Mouse (Mus musculus) neural tube, embryonic 14.5 days (tissue): Measurements from ENCODE around the gene Tada2a. TPM values are rescaled to one million over a fixed set of nuclear protein-coding genes. Genes with fewer than 3 reads are reported as not detected.

ENCODE experiments used
- ATAC-seq: fragments of 200-750 bp; cut with Nextera tagmentation; 2 replicates; pipeline ENCODE4 v1.8.0; 2017; ENCODE audit warnings: low read depth, mild to moderate bottlenecking, moderate TSS enrichment, moderate library complexity
- H3K27ac ChIP-seq: fragments of 300-500 bp; sonication (generic); 2 replicates; pipeline ENCODE4 v1.5.1; 2014; ENCODE audit warnings: low read depth, mild to moderate bottlenecking, control low read depth, low read length, moderate library complexity, mixed read lengths
- H3K27me3 ChIP-seq: fragments of 300-500 bp; sonication (generic); 2 replicates; pipeline ENCODE4 v1.6.1; 2014; ENCODE audit warnings: low read length; ENCODE audit not compliant: control insufficient read depth, insufficient read depth
- H3K36me3 ChIP-seq: fragments of 300-500 bp; sonication (generic); 2 replicates; pipeline ENCODE4 v1.6.1; 2014; ENCODE audit warnings: low read length, mixed read lengths; ENCODE audit not compliant: control insufficient read depth, insufficient read depth
- H3K4me1 ChIP-seq: fragments of 300-500 bp; sonication (generic); 2 replicates; pipeline ENCODE4 v1.6.1; 2014; ENCODE audit warnings: low read length; ENCODE audit not compliant: control insufficient read depth, insufficient read depth
- H3K4me2 ChIP-seq: fragments of 300-500 bp; sonication (generic); 2 replicates; pipeline ENCODE4 v1.6.1; 2014; ENCODE audit warnings: mild to moderate bottlenecking, low read depth, low read length, control low read depth
- H3K4me3 ChIP-seq: fragments of 300-500 bp; sonication (generic); 2 replicates; pipeline ENCODE4 v1.5.1; 2014; ENCODE audit warnings: low read depth, low read length, control low read depth, mixed read lengths
- H3K9ac ChIP-seq: fragments of 300-500 bp; sonication (generic); replicated peaks from 2 replicates; pipeline ENCODE4 v1.6.1; 2014; ENCODE audit warnings: low read depth, mild to moderate bottlenecking, control low read depth, low read length, mixed read lengths
- H3K9me3 ChIP-seq: fragments of 300-500 bp; sonication (generic); 2 replicates; pipeline ENCODE4 v1.6.1; 2016; ENCODE audit warnings: low read length; ENCODE audit not compliant: control insufficient read depth
- WGBS: fragments of 180-500 bp; shearing (Covaris S2); extraction: QIAGEN DNeasy Blood & Tissue Kit; methylation state at CpG from one replicate; pipeline ENCODE4 v1.1.7; 2014; 5-methylcytosine and 5-hydroxymethylcytosine counted together
- polyA plus RNA-seq: library from polyadenylated mRNA; unstranded; fragments of >200 nt; fragmentation: Nextera tagmentation; extraction: Ambion mirVana; gene quantifications from 2 replicates; pipeline ENCODE4 v1.2.1, GENCODE M21; 2014

Tada2a gene
- polyA plus RNA-seq, 1 experiment from 2014 or later = 28.4 TPM

GRCm38 (mm10) chr11:84069034-84069370, 60.4 kb downstream of the Tada2a start, which contains the start of gene Dusp14:
Gene Dusp14, minus strand, starts transcription at chr11:84069261.
- Histone ChIP-seq H3K9me3 (no peaks in the 10 kb centered on the region), H3K4me3 (peak within 1 kb of the TSS; percentile 62), H3K36me3 (no peaks in the 10 kb centered on the region), H3K4me2 (peak within 1 kb of the TSS; percentile 95), H3K27me3 (peaks cover 4% of the 10 kb centered on the region; the same call in 1 of the 2 replicates), H3K4me1 (peaks cover 3% of the 10 kb centered on the region; the same call in 1 of the 2 replicates), H3K9ac (peak within 1 kb of the TSS; percentile 63), H3K27ac (no peak within 1 kb of the TSS)
- ATAC-seq = no peak
- 18% methylated on average over 11 of the region's 11 CpGs for WGBS

- peaks cover 4% of the 10 kb centered on the region; the same call in 1 of the 2 replicates for H3K27me3 ChIP-seq
Measured at GRCm38 (mm10) chr11:84068191-84069033, 61.0 kb downstream of the Tada2a start.

GRCm38 (mm10) chr11:84067720-84068190, 61.6 kb downstream of the Tada2a start:
- peaks cover 4% of the 10 kb centered on the region; the same call in 1 of the 2 replicates for H3K27me3 ChIP-seq
- peak overlapping the region; percentile 63 for H3K9ac ChIP-seq
- peaks cover 3% of the 10 kb centered on the region; the same call in 1 of the 2 replicates for H3K4me1 ChIP-seq
- H3K9me3 ChIP-seq = no peaks in the 10 kb centered on the region
- H3K36me3 ChIP-seq = no peaks in the 10 kb centered on the region
- H3K27ac ChIP-seq = no peak overlapping the region
- H3K4me2 ChIP-seq = peak overlapping the region; percentile 95
- ATAC-seq = no peak; the same call in 1 of the 2 replicates
- WGBS = 2% methylated on average over 21 of the region's 21 CpGs
- peak overlapping the region; percentile 62 for H3K4me3 ChIP-seq

More at GRCm38 (mm10) chr11:84068191-84069033, 61.0 kb downstream of the Tada2a start:
- H3K36me3 ChIP-seq = no peaks in the 10 kb centered on the region
- 3% methylated on average over 61 of the region's 63 CpGs for WGBS
- no peak overlapping the region for H3K27ac ChIP-seq
- H3K4me1 ChIP-seq = peaks cover 3% of the 10 kb centered on the region; the same call in 1 of the 2 replicates
- peak overlapping the region; percentile 63 for H3K9ac ChIP-seq
- no peaks in the 10 kb centered on the region for H3K9me3 ChIP-seq
- H3K4me2 ChIP-seq = peak overlapping the region; percentile 95
- ATAC-seq = peak; percentile 74
- peak overlapping the region; percentile 62 for H3K4me3 ChIP-seq

GRCm38 (mm10) chr11:84066927-84067645, 62.3 kb downstream of the Tada2a start:
- H3K36me3 ChIP-seq = no peaks in the 10 kb centered on the region
- H3K27ac ChIP-seq = no peak overlapping the region
- H3K9ac ChIP-seq = no peak overlapping the region
- H3K4me3 ChIP-seq = peak overlapping the region; percentile 62
- peaks cover 3% of the 10 kb centered on the region; the same call in 1 of the 2 replicates for H3K4me1 ChIP-seq
- H3K4me2 ChIP-seq = peak overlapping the region; percentile 95
- H3K9me3 ChIP-seq = no peaks in the 10 kb centered on the region
- WGBS = 5% methylated on average over 18 of the region's 18 CpGs
- peaks cover 4% of the 10 kb centered on the region; the same call in 1 of the 2 replicates for H3K27me3 ChIP-seq
- no peak for ATAC-seq

- H3K36me3 ChIP-seq = no peaks in the 10 kb centered on the region
- 0 out of 2 replicates have a peak overlapping the region, but pooled peaks have one; percentile 2 for H3K4me2 ChIP-seq
- H3K9ac ChIP-seq = no peak overlapping the region
- H3K4me1 ChIP-seq = peaks cover 3% of the 10 kb centered on the region; the same call in 1 of the 2 replicates
- WGBS = 3% methylated on average over 11 of the region's 11 CpGs
- H3K4me3 ChIP-seq = no peak overlapping the region
- peaks cover 4% of the 10 kb centered on the region; the same call in 1 of the 2 replicates for H3K27me3 ChIP-seq
- no peak for ATAC-seq
- H3K9me3 ChIP-seq = no peaks in the 10 kb centered on the region
- no peak overlapping the region for H3K27ac ChIP-seq
Measured at GRCm38 (mm10) chr11:84066071-84066481, 63.3 kb downstream of the Tada2a start.

GRCm38 (mm10) chr11:84063631-84064209, 65.7 kb downstream of the Tada2a start:
- 91% methylated on average over 3 of the region's 3 CpGs for WGBS
- H3K27ac ChIP-seq = no peak overlapping the region
- no peak overlapping the region for H3K4me3 ChIP-seq
- ATAC-seq = no peak
- H3K9ac ChIP-seq = no peak overlapping the region
- no peaks in the 10 kb centered on the region for H3K9me3 ChIP-seq
- no peaks in the 10 kb centered on the region; the same call in 1 of the 2 replicates for H3K27me3 ChIP-seq
- H3K4me1 ChIP-seq = peaks cover 3% of the 10 kb centered on the region; the same call in 1 of the 2 replicates
- no peaks in the 10 kb centered on the region for H3K36me3 ChIP-seq
- H3K4me2 ChIP-seq = no peak overlapping the region

- Histone ChIP-seq H3K27ac (no peak overlapping the region), H3K4me3 (no peak overlapping the region), H3K27me3 (no peaks in the 10 kb centered on the region; the same call in 1 of the 2 replicates), H3K4me2 (no peak overlapping the region), H3K9ac (no peak overlapping the region), H3K36me3 (no peaks in the 10 kb centered on the region), H3K4me1 (peaks cover 3% of the 10 kb centered on the region; the same call in 1 of the 2 replicates), H3K9me3 (no peaks in the 10 kb centered on the region)
- 69% methylated on average over 2 of the region's 2 CpGs for WGBS
- no peak for ATAC-seq
Measured at GRCm38 (mm10) chr11:84062805-84063204, 66.6 kb downstream of the Tada2a start.

- Histone ChIP-seq H3K9me3 (no peaks in the 10 kb centered on the region), H3K27ac (no peak overlapping the region), H3K4me2 (no peak overlapping the region), H3K4me3 (no peak overlapping the region), H3K27me3 (no peaks in the 10 kb centered on the region; the same call in 1 of the 2 replicates), H3K36me3 (no peaks in the 10 kb centered on the region), H3K4me1 (peaks cover 1% of the 10 kb centered on the region; the same call in 1 of the 2 replicates), H3K9ac (no peak overlapping the region)
- no peak for ATAC-seq
- 94% methylated on average over 2 of the region's 2 CpGs for WGBS
Measured at GRCm38 (mm10) chr11:84061881-84062280, 67.5 kb downstream of the Tada2a start.
